Mouse (Mus musculus) neural tube, embryonic 14.5 days (tissue): ENCODE measurements around the gene Rpusd1. TPM values are rescaled to one million over a fixed set of nuclear protein-coding genes. Genes with fewer than 3 reads are reported as not detected.
"Not testable (repeated sequence)": the region's sequence is repeated elsewhere in the genome, so short reads cannot be mapped to it uniquely, and the experiment has no call there.

Experiments
- ATAC-seq: fragments of 200-750 bp; cut with Nextera tagmentation; 2 replicates; pipeline ENCODE4 v1.8.0; 2017; ENCODE audit warnings: low read depth, mild to moderate bottlenecking, moderate TSS enrichment, moderate library complexity
- H3K27ac ChIP-seq: fragments of 300-500 bp; sonication (generic); 2 replicates; pipeline ENCODE4 v1.5.1; 2014; ENCODE audit warnings: low read depth, mild to moderate bottlenecking, control low read depth, low read length, moderate library complexity, mixed read lengths
- H3K27me3 ChIP-seq: fragments of 300-500 bp; sonication (generic); 2 replicates; pipeline ENCODE4 v1.6.1; 2014; ENCODE audit warnings: low read length; ENCODE audit not compliant: control insufficient read depth, insufficient read depth
- H3K36me3 ChIP-seq: fragments of 300-500 bp; sonication (generic); 2 replicates; pipeline ENCODE4 v1.6.1; 2014; ENCODE audit warnings: low read length, mixed read lengths; ENCODE audit not compliant: control insufficient read depth, insufficient read depth
- H3K4me1 ChIP-seq: fragments of 300-500 bp; sonication (generic); 2 replicates; pipeline ENCODE4 v1.6.1; 2014; ENCODE audit warnings: low read length; ENCODE audit not compliant: control insufficient read depth, insufficient read depth
- H3K4me2 ChIP-seq: fragments of 300-500 bp; sonication (generic); 2 replicates; pipeline ENCODE4 v1.6.1; 2014; ENCODE audit warnings: mild to moderate bottlenecking, low read depth, low read length, control low read depth
- H3K4me3 ChIP-seq: fragments of 300-500 bp; sonication (generic); 2 replicates; pipeline ENCODE4 v1.5.1; 2014; ENCODE audit warnings: low read depth, low read length, control low read depth, mixed read lengths
- H3K9ac ChIP-seq: fragments of 300-500 bp; sonication (generic); replicated peaks from 2 replicates; pipeline ENCODE4 v1.6.1; 2014; ENCODE audit warnings: low read depth, mild to moderate bottlenecking, control low read depth, low read length, mixed read lengths
- H3K9me3 ChIP-seq: fragments of 300-500 bp; sonication (generic); 2 replicates; pipeline ENCODE4 v1.6.1; 2016; ENCODE audit warnings: low read length; ENCODE audit not compliant: control insufficient read depth
- WGBS: fragments of 180-500 bp; shearing (Covaris S2); extraction: QIAGEN DNeasy Blood & Tissue Kit; methylation state at CpG from one replicate; pipeline ENCODE4 v1.1.7; 2014; 5-methylcytosine and 5-hydroxymethylcytosine counted together
- polyA plus RNA-seq: library from polyadenylated mRNA; unstranded; fragments of >200 nt; fragmentation: Nextera tagmentation; extraction: Ambion mirVana; gene quantifications from 2 replicates; pipeline ENCODE4 v1.2.1, GENCODE M21; 2014

Rpusd1 gene
- polyA plus RNA-seq, 1 experiment from 2014 or later: 29.9 TPM

- Histone ChIP-seq H3K36me3 (no peaks in the 10 kb centered on the region), H3K4me2 (no peak overlapping the region), H3K9ac (no peak overlapping the region), H3K27ac (no peak overlapping the region), H3K27me3 (no peaks in the 10 kb centered on the region), H3K4me3 (no peak overlapping the region), H3K9me3 (no peaks in the 10 kb centered on the region), H3K4me1 (peaks cover 14% of the 10 kb centered on the region)
- 85% methylated on average over 6 of the region's 6 CpGs for WGBS
- no peak for ATAC-seq
These were observed 2.2 kb upstream of the Rpusd1 start for GRCm38 (mm10) chr17:25725264-25725663.

DNA sequence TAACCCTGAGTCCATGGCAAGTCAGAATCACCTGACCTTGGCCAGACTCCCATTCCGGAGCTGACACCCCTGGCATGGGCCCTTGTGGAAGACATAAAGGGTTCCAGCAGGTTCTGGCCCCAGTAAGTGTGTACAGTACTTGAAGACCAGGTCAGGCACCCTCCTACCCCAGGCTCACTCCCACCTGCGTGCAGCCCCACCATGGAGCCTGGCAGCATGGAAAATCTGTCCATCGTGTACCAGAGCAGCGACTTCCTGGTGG is 470 bp downstream of the Rpusd1 start:
- Histone ChIP-seq H3K27ac (no peak overlapping the region), H3K9ac (peak overlapping the region; percentile 80), H3K27me3 (no peaks in the 10 kb centered on the region), H3K4me3 (peak overlapping the region; percentile 49), H3K36me3 (no peaks in the 10 kb centered on the region), H3K4me2 (peak overlapping the region; percentile 78), H3K4me1 (peaks cover 14% of the 10 kb centered on the region), H3K9me3 (no peaks in the 10 kb centered on the region)
- ATAC-seq: no peak
- 22% methylated on average over 4 of the region's 4 CpGs for WGBS

- H3K27ac ChIP-seq: no peak overlapping the region
- no peak overlapping the region for H3K9ac ChIP-seq
- no peak overlapping the region for H3K4me3 ChIP-seq
- H3K27me3 ChIP-seq: no peaks in the 10 kb centered on the region
- no peaks in the 10 kb centered on the region for H3K36me3 ChIP-seq
- WGBS: 15% methylated on average over 2 of the region's 2 CpGs
- H3K9me3 ChIP-seq: no peaks in the 10 kb centered on the region
- no peak overlapping the region for H3K4me2 ChIP-seq
- H3K4me1 ChIP-seq: peaks cover 8% of the 10 kb centered on the region
- ATAC-seq: no peak
These were observed 4.6 kb downstream of the Rpusd1 start for GRCm38 (mm10) chr17:25732082-25732481.

DNA sequence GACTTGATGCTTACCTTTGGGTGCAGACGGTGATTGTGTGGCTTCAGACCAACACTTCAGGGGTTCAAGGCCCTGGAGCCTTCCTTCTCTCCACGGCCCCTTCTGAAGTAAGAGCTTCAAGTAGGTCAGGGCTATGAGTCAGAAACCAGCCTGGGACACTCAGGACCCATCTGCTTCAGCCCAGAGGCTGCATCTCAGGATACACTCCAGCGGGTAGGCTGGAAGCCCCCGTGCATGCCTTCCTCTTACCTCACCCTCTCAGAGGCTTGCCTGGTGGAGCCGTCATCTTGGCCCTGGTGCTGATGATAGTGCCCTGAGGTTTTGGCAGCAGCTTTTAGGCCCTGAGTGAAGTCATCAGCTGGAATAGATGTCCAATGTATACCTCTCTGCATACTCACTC is 7.8 kb downstream of the Rpusd1 start:
- Histone ChIP-seq H3K4me1 (no peaks in the 10 kb centered on the region), H3K4me2 (no peak overlapping the region), H3K9me3 (no peaks in the 10 kb centered on the region), H3K36me3 (no peaks in the 10 kb centered on the region), H3K9ac (no peak overlapping the region), H3K27me3 (no peaks in the 10 kb centered on the region), H3K4me3 (no peak overlapping the region), H3K27ac (no peak overlapping the region)
- 85% methylated on average over 5 of the region's 5 CpGs for WGBS
- ATAC-seq: no peak

DNA sequence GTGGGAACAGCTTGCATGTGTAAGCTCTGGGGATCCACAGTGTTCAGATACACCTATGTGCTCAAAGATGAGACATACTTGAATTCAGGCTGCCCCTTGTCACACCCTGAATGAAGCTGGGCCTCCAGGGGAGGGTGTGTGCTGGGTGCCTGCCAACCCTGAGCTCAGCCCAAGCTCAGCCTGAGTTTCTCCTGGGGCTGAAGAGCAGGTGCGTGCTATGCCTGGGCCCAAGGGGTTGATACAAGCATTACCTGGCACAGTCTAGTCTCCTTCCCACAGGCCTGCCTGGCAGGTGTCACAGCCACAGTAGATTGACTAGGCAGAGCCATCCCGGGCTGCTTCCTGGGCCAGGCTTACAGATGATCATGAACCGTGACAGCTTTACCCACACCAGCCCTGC is 8.3 kb downstream of the Rpusd1 start, which contains the start of gene Mslnl:
Gene Mslnl (plus strand): TSS at position 298 of the 400 bp plus-strand sequence.
- H3K4me3 ChIP-seq: no peak within 1 kb of the TSS
- no peaks in the 10 kb centered on the region for H3K9me3 ChIP-seq
- H3K9ac ChIP-seq: no peak within 1 kb of the TSS
- H3K27me3 ChIP-seq: no peaks in the 10 kb centered on the region
- ATAC-seq: no peak
- no peak within 1 kb of the TSS for H3K4me2 ChIP-seq
- no peak within 1 kb of the TSS for H3K27ac ChIP-seq
- no peaks in the 10 kb centered on the region for H3K4me1 ChIP-seq
- 85% methylated on average over 3 of the region's 3 CpGs for WGBS
- H3K36me3 ChIP-seq: no peaks in the 10 kb centered on the region

GRCm38 (mm10) chr17:25738861-25739260 is 11.4 kb downstream of the Rpusd1 start:
- 80% methylated on average over 7 of the region's 7 CpGs for WGBS

GRCm38 (mm10) chr17:25741471-25741870 is 14.0 kb downstream of the Rpusd1 start:
- not testable (repeated sequence) for H3K4me3 ChIP-seq, H3K36me3 ChIP-seq, H3K9ac ChIP-seq, H3K27ac ChIP-seq, H3K27me3 ChIP-seq, H3K4me1 ChIP-seq, ATAC-seq, H3K4me2 ChIP-seq, H3K9me3 ChIP-seq
- WGBS: 73% methylated on average over 12 of the region's 12 CpGs

More at GRCm38 (mm10) chr17:25738861-25739260, 11.4 kb downstream of the Rpusd1 start:
- Histone ChIP-seq H3K4me2 (no peak overlapping the region), H3K9ac (no peak overlapping the region), H3K27me3 (no peaks in the 10 kb centered on the region), H3K27ac (no peak overlapping the region), H3K4me3 (no peak overlapping the region), H3K4me1 (no peaks in the 10 kb centered on the region), H3K36me3 (no peaks in the 10 kb centered on the region), H3K9me3 (no peaks in the 10 kb centered on the region)
- ATAC-seq: no peak

DNA sequence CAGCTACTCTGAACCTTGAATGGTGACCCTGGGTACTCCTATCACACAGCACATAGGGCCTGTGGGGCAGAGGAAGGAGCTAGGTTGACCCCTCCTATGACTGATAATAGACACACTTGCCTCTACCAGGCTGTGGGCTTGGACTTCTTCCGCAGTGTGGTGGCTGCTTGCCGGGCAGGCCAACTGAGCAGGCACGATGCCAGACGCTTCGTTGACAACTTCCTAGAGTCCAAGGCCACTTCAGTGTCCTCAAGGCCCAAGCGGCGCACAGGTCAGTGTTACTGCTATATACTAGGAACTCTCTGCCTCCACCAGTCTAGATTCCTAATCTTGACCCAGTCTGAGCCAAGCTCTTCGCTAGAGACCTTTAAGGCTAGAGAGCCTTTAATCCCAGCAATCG is 16.4 kb downstream of the Rpusd1 start:
- Histone ChIP-seq H3K4me2 (no peak overlapping the region), H3K9me3 (no peaks in the 10 kb centered on the region), H3K9ac (no peak overlapping the region), H3K4me3 (no peak overlapping the region), H3K27ac (no peak overlapping the region), H3K36me3 (no peaks in the 10 kb centered on the region), H3K4me1 (no peaks in the 10 kb centered on the region), H3K27me3 (no peaks in the 10 kb centered on the region)
- ATAC-seq: no peak
- WGBS: 95% methylated on average over 9 of the region's 9 CpGs

GRCm38 (mm10) chr17:25744311-25744710 is 16.8 kb downstream of the Rpusd1 start:
- 79% methylated on average over 10 of the region's 10 CpGs for WGBS
- Histone ChIP-seq H3K27ac (no peak overlapping the region), H3K4me3 (no peak overlapping the region), H3K4me1 (no peaks in the 10 kb centered on the region), H3K9ac (no peak overlapping the region), H3K36me3 (no peaks in the 10 kb centered on the region), H3K4me2 (no peak overlapping the region), H3K9me3 (no peaks in the 10 kb centered on the region), H3K27me3 (no peaks in the 10 kb centered on the region)
- ATAC-seq: no peak

DNA sequence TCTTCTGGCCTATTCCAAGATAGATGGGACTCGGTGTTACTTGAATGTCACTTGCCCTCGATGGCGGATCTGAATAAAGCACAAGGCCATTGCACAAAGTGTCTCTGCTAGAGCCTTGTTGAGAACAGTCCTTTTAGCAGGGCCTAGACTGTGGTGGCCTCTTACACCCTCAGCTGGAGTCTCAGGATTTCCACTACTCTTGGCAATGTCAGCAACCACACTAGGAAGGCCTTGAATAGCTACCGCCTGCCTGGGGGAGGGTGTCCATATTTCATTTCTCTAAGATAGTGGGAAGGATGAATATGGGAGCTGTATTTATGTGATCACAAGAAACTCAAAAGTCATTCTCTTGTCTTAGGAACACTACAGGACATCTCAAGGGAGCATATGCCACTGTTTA is 20.8 kb downstream of the Rpusd1 start:
- no peaks in the 10 kb centered on the region for H3K9me3 ChIP-seq
- H3K27me3 ChIP-seq: no peaks in the 10 kb centered on the region
- no peak overlapping the region for H3K4me2 ChIP-seq
- 93% methylated on average over 4 of the region's 4 CpGs for WGBS
- H3K27ac ChIP-seq: no peak overlapping the region
- H3K4me1 ChIP-seq: 0 out of 2 replicates have a peak, but pooled peaks cover 3% of the 10 kb centered on the region
- no peak overlapping the region for H3K4me3 ChIP-seq
- ATAC-seq: no peak
- no peak overlapping the region for H3K9ac ChIP-seq
- no peaks in the 10 kb centered on the region for H3K36me3 ChIP-seq
